Mouse (Mus musculus) bone marrow, adult 2 months (tissue): ENCODE measurements around the gene Lin54. TPM values are rescaled to one million over a fixed set of nuclear protein-coding genes. Genes with fewer than 3 reads are reported as not detected.

Source experiments
- H3K27ac ChIP-seq: fragments of 200-500 bp; 2 replicates; pipeline ENCODE4 v1.5.1; 2012; ENCODE audit warnings: low read depth, mild to moderate bottlenecking, control low read depth, inconsistent platforms, low read length; ENCODE audit not compliant: control insufficient read depth, poor library complexity, insufficient read depth
- H3K4me1 ChIP-seq: fragments of 200-500 bp; 2 replicates; pipeline ENCODE4 v1.6.1; 2011; ENCODE audit warnings: low read length; ENCODE audit not compliant: control insufficient read depth, insufficient read depth
- H3K4me3 ChIP-seq: fragments of 200-500 bp; replicated peaks from 2 replicates; pipeline ENCODE3; 2011; ENCODE audit warnings: mild to moderate bottlenecking, low read depth, low read length, control low read depth; ENCODE audit not compliant: control insufficient read depth
- CTCF ChIP-seq: fragments of 200-500 bp; IDR thresholded peaks from 2 replicates; pipeline ENCODE4 v1.5.1; 2011; ENCODE audit warnings: low read length, control low read depth; ENCODE audit not compliant: control insufficient read depth, insufficient read depth
- POLR2A ChIP-seq: fragments of 200-500 bp; IDR thresholded peaks from 2 replicates; pipeline ENCODE4 v1.6.1; 2011; ENCODE audit warnings: low read depth, mild to moderate bottlenecking, control low read depth, low read length, borderline replicate concordance; ENCODE audit not compliant: control insufficient read depth
- WGBS: fragments of 180-500 bp; shearing (Covaris S2); methylation state at CpG from one replicate; pipeline ENCODE4 v1.1.7; 2018; 5-methylcytosine and 5-hydroxymethylcytosine counted together
- polyA plus RNA-seq: library from polyadenylated mRNA; stranded (reverse); fragments of >200 nt; gene quantifications from 2 replicates; pipeline ENCODE4 v1.2.4, GENCODE M21; 2011; ENCODE audit warnings: low replicate concordance; ENCODE audit not compliant: missing spikeins, insufficient read depth, insufficient read length

Lin54 gene
- polyA plus RNA-seq, 1 experiment, result 12.5 TPM

DNA sequence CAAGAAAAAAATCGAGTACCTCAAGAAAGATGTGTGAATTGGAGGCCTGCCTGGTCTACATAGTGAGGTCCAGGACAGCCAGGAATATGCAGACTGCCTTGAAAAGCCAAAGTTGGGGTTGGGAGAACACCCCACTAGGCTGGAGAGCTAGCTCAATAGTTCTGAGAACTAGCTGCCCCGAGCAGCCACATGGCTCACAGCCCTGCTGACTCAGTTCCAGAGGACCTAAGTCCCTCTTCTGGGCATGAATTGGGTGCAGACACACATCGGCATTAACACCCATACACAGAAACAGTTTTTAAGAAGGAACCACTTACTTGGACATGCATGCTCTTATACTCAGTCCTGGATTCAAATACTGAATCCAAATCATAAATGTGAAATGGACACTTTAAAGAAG is 76.2 kb downstream of the Lin54 start:
- H3K27ac ChIP-seq, result no peak overlapping the region
- 58% methylated on average over 3 of the region's 3 CpGs for WGBS
- no peak overlapping the region for H3K4me3 ChIP-seq
- no peaks in the 10 kb centered on the region for H3K4me1 ChIP-seq
- TF ChIP-seq POLR2A (no peak), CTCF (no peak)

DNA sequence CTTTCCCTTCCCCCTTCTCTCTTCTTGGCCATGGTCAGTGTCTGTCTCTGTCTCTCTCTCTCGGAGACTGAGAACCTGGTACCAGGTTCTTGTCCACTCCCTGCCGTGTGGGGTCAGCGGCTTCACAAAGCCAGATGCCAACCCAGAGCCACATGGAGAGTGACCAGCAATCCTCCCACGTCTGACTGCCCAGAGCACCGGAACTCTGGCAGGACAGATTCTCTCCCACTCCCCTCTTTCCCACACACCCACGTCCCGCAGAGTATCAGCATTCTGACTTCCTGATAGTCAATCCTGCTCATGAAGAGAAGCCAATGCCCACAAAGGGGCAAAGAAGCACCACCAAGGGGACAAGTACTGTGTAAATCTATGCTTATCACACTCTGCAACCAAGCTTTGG is 76.8 kb downstream of the Lin54 start:
- no peak for TF ChIP-seq CTCF
- TF ChIP-seq POLR2A, result no peak
- 71% methylated on average over 7 of the region's 7 CpGs for WGBS
- Histone ChIP-seq H3K27ac (no peak overlapping the region), H3K4me1 (no peaks in the 10 kb centered on the region), H3K4me3 (no peak overlapping the region)

DNA sequence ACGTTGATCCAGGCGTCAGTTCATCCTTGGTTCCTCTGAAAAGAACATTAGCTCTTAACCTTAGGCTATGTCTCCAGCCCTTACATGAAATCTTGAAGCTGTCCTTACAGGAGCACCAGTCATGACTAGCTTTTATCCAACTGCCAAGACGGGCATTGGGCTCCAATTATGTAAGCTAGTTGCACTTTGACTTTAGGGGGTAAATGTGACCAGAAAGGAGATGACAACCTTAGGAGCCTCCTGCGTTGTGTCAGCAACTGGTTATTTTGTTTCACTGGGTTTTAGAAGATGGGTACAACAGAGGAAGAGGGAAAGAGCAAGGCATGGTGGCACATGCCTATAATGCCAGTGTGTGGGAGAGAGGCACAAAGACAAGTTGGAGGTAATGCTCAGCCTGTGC is 81.6 kb downstream of the Lin54 start:
- no peak overlapping the region for H3K27ac ChIP-seq
- WGBS, result 79% methylated on average over 4 of the region's 4 CpGs
- no peaks in the 10 kb centered on the region for H3K4me1 ChIP-seq
- H3K4me3 ChIP-seq, result no peak overlapping the region
- TF ChIP-seq CTCF (no peak), POLR2A (no peak)

DNA sequence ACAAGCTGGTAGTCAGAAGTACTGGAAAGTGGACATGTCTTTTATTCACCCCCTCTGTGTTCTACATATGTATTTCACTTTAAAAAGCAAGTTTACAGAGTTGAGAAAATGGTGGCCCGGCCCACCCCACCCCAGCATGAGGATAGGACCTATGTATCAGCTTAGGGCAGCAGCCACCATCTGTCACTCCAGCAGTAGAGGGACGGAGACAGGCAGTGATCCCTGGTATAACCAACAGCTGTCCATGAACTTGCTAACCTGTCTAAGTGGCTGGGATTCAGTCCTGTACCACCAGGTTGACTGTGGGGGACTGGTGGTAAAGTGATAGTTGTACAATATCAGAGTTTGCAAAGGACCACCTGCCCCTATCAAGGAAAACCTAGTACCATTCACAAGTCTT is 82.4 kb downstream of the Lin54 start:
- Histone ChIP-seq H3K27ac (no peak overlapping the region), H3K4me1 (no peaks in the 10 kb centered on the region; the same call in 1 of the 2 replicates), H3K4me3 (no peak overlapping the region)
- TF ChIP-seq POLR2A (no peak), CTCF (no peak)
- 89% methylated on average over 2 of the region's 2 CpGs for WGBS

DNA sequence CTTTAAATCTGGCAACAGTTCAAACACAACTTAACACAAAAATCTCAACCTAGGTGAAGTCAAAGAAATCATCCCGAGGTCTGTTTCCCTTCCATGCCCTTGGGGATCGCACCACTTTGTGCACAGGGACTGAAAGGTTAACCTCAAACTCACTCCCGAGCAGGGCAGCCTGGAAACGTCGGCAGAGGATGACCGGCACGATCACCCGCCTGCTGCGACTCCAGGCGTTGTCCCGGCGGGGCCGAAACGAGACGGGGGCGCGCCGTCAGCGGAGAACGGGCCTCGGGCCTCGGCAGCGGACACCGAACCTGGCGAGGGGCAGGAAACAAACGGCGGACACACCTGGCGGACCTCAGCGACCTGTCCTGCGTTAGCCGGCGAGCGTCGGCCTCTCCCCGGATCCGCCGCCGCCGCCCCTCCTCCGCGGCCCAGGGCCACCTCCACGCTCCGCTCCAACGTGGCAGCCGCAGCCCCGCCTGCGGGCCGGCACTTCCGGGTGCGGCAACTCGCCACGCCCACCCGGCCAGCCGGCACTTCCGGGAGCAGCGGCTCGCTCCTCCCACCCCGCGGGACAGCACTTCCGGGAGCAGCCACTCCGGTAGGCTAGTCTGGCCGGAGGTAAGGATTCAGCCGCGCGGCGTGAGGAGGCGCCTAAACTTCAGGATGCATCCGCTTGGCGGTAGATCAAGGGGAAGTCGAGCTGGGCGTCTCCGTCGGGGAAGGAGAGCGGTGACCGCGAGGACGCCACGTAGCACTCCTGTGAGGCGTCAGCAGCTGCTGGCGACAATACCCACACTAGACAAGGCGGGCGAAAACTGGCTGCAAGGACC is 84.5 kb downstream of the Lin54 start, which contains the start of gene Sec31a:
Sec31a (minus strand) TSS at position 474 of the 830 bp plus-strand sequence.
- WGBS, result under 1% methylated on average over 75 of the region's 82 CpGs
- Histone ChIP-seq H3K27ac (peak within 1 kb of the TSS; percentile 78), H3K4me1 (no peaks in the 10 kb centered on the region; the same call in 1 of the 2 replicates), H3K4me3 (peak within 1 kb of the TSS; percentile 82)
- TF ChIP-seq POLR2A (peak; percentile 91), CTCF (no peak)

DNA sequence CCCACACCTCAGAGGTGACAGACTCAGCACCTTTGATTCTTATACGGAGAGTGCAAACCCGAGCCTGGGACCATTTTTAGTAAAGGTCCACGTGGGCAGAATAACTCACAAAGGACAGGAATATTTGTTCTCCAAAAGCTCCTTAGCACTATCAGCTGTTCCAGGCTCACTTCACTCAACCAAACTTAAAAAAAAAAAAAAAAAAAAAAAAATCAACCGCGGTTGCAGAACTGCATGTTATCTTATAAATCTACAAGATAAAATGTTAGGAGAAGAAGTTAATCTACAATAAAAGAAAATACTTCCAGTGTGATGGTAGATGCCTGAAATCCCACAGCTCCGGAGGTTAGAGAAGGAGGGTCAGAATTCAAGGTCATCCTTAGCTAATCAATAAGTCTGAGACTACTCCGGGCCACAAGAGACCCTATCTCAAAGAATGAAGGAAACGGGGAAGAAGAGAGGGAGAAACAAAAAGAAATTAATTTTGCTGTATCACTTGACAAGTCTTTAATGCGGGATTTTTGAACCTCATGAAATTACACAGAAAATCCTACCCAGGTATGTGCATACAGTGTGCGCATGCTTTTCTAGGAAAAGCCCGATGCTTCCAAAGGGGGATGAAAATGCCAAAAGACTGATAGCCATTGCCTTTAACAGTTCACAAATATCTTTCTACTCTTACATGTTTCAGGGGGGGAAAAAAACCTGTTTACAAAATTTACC is 85.8 kb downstream of the Lin54 start:
- no peak overlapping the region for H3K4me3 ChIP-seq
- WGBS, result 44% methylated on average over 11 of the region's 11 CpGs
- no peak overlapping the region for H3K27ac ChIP-seq
- no peak for TF ChIP-seq POLR2A
- TF ChIP-seq CTCF, result no peak
- no peaks in the 10 kb centered on the region; the same call in 1 of the 2 replicates for H3K4me1 ChIP-seq

DNA sequence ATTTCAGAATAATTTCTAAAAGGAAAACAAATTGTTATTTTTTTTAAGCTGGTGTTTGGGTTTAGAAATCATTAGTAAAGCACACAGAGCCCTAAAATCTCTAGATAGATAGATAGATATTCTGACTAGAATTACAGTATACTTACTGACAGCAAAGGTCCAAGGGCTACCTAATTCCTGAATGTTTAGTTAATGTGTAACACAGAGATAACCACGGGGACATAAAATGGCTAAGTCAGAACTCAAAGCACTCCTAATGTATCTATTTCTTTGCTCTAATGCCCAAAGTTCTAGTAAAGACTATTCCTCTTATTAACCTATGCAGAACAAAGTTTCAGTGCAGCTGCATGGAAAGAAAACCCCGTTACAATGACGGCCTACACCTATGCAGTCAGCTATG is 87.6 kb downstream of the Lin54 start:
- Histone ChIP-seq H3K27ac (no peak overlapping the region), H3K4me1 (no peaks in the 10 kb centered on the region; the same call in 1 of the 2 replicates), H3K4me3 (no peak overlapping the region)
- no peak for TF ChIP-seq CTCF
- no peak for TF ChIP-seq POLR2A
- 79% methylated on average over 3 of the region's 3 CpGs for WGBS

DNA sequence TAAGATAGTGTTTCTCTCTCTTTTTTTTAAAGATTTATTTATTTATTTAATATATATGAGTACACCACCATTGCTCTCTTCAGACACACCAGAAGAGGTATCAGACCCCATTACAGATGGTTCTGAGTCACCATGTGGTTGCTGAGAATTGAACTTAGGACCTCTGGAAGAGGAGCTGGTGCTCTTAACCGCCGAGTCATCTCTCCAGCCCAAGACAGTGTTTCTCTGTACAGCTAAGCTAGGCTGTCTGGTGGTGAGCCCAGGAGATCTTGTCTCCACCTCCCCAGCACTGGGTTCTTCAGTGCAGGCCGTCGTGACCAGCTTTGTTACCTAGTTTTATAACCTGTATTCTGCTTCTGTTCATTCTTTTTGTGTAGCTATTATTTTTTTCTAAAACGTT is 90.2 kb downstream of the Lin54 start:
- H3K27ac ChIP-seq, result no peak overlapping the region
- no peaks in the 10 kb centered on the region; the same call in 1 of the 2 replicates for H3K4me1 ChIP-seq
- no peak for TF ChIP-seq POLR2A
- H3K4me3 ChIP-seq, result no peak overlapping the region
- WGBS, result 78% methylated on average over 5 of the region's 5 CpGs

DNA sequence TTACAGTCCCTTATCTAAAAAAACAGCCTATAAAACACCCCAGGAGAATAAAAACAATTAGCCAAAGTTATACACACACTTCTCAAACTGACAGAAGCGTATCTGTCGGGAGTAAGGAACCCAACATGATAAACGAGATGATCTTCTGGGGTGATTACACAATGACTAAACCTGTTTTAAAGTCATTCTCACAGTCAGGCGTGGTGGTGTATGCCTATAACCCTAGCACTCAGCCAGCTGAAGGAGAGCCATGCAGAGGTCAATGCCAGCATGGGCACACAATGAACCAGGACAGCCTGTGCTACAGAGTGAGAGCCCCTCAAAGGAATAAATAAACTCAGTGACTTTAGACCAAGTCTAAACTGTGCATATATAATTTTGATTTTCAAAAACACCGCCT is 92.0 kb downstream of the Lin54 start:
- Histone ChIP-seq H3K4me3 (no peak overlapping the region), H3K4me1 (no peaks in the 10 kb centered on the region; the same call in 1 of the 2 replicates), H3K27ac (no peak overlapping the region)
- TF ChIP-seq CTCF (no peak), POLR2A (no peak)
- WGBS, result 65% methylated on average over 5 of the region's 5 CpGs
